Mouse (Mus musculus) spleen, embryonic (tissue): ENCODE results near the gene Tmem248.

Experiments used
- CTCF ChIA-PET: fragments of 350-600 bp; sonication (Branson Sonifier 250); formaldehyde crosslinking; loops from one replicate; lab custom pipeline; 2022; lab: Charles Lee

Tmem248 gene

GRCm38 (mm10) chr5:130216781-130217180 is at the start of gene Tmem248:
Tmem248 (plus strand) TSS chr5:130217081.
- CTCF ChIA-PET: no interaction called here

GRCm38 (mm10) chr5:130169109-130169508 is 47.8 kb upstream of the Tmem248 start:
- CTCF ChIA-PET: interaction anchor here (1.3 kb wide), 1 partner anchor 145 kb away, joined by 3 read pairs; no protein-coding TSS in a partner anchor

GRCm38 (mm10) chr5:130170666-130171422 is 46.0 kb upstream of the Tmem248 start:
- CTCF ChIA-PET: interaction anchor here (0.6 to 1.0 kb wide), 2 partner anchors 384 to 391 kb away, joined by 4 to 5 read pairs; partner anchors contain the start of gene Psph

- CTCF ChIA-PET: interaction anchor here (1.0 kb wide), 1 partner anchor 384 kb away, joined by 4 read pairs; the partner anchor contains the start of gene Psph
These were observed 45.4 kb upstream of the Tmem248 start, which contains the start of gene Rabgef1 for GRCm38 (mm10) chr5:130171423-130171954. Rabgef1 (plus strand) TSS chr5:130171798.

GRCm38 (mm10) chr5:130171956-130172601 is 44.8 kb upstream of the Tmem248 start:
- CTCF ChIA-PET: no interaction called here

GRCm38 (mm10) chr5:130173012-130173411 is 43.9 kb upstream of the Tmem248 start:
- CTCF ChIA-PET: interaction anchor here (0.5 kb wide), 1 partner anchor 146 kb away, joined by 4 read pairs; no protein-coding TSS in a partner anchor

GRCm38 (mm10) chr5:130177871-130178270 is 39.0 kb upstream of the Tmem248 start:
- CTCF ChIA-PET: no interaction called here

GRCm38 (mm10) chr5:130180362-130180761 is 36.5 kb upstream of the Tmem248 start:
- CTCF ChIA-PET: no interaction called here

- CTCF ChIA-PET: no interaction called here
These were observed 34.9 kb upstream of the Tmem248 start for GRCm38 (mm10) chr5:130181740-130182540.

- CTCF ChIA-PET: no interaction called here
These were observed 34.4 kb upstream of the Tmem248 start for GRCm38 (mm10) chr5:130182541-130182821.

GRCm38 (mm10) chr5:130184193-130184856 is 32.6 kb upstream of the Tmem248 start:
- CTCF ChIA-PET: no interaction called here

GRCm38 (mm10) chr5:130185312-130185711 is 31.6 kb upstream of the Tmem248 start:
- CTCF ChIA-PET: no interaction called here

- CTCF ChIA-PET: no interaction called here
These were observed 29.5 kb upstream of the Tmem248 start for GRCm38 (mm10) chr5:130187383-130187782.

- CTCF ChIA-PET: no interaction called here
These were observed 26.0 kb upstream of the Tmem248 start for GRCm38 (mm10) chr5:130190909-130191308.

GRCm38 (mm10) chr5:130191865-130192264 is 25.0 kb upstream of the Tmem248 start:
- CTCF ChIA-PET: no interaction called here

- CTCF ChIA-PET: no interaction called here
These were observed 24.4 kb upstream of the Tmem248 start for GRCm38 (mm10) chr5:130192356-130192944.

GRCm38 (mm10) chr5:130193760-130194159 is 23.1 kb upstream of the Tmem248 start:
- CTCF ChIA-PET: no interaction called here

GRCm38 (mm10) chr5:130196307-130196706 is 20.6 kb upstream of the Tmem248 start:
- CTCF ChIA-PET: interaction anchor here (0.9 kb wide), 1 partner anchor 22 kb away, joined by 3 read pairs; no protein-coding TSS in a partner anchor

- CTCF ChIA-PET: no interaction called here
These were observed 19.4 kb upstream of the Tmem248 start for GRCm38 (mm10) chr5:130197454-130197853.

- CTCF ChIA-PET: no interaction called here
These were observed 18.9 kb upstream of the Tmem248 start for GRCm38 (mm10) chr5:130197981-130198380.
